Mouse (Mus musculus) forebrain, embryonic 11.5 days (tissue): Measurements from ENCODE around the gene Ube2v1. TPM values are rescaled to one million over a fixed set of nuclear protein-coding genes. Genes with fewer than 3 reads are reported as not detected.

Experiments used
- ATAC-seq: fragments of 200-750 bp; cut with Nextera tagmentation; replicated peaks from 2 replicates; pipeline ENCODE4 v1.8.0; 2017; ENCODE audit warnings: moderate TSS enrichment; ENCODE audit not compliant: low FRiP score
- DNase-seq: peaks from one replicate; pipeline ENCODE4 v3.0.0-alpha.2; 2017; ENCODE audit warnings: low spot score
- H3K27ac ChIP-seq: fragments of 300-500 bp; sonication (generic); 2 replicates; pipeline ENCODE4 v1.5.1; 2014; ENCODE audit warnings: low read depth, low read length
- H3K27me3 ChIP-seq: fragments of 300-500 bp; sonication (generic); 2 replicates; pipeline ENCODE4 v1.6.1; 2014; ENCODE audit warnings: mild to moderate bottlenecking, low read length, mixed read lengths; ENCODE audit not compliant: control insufficient read depth, insufficient read depth
- H3K36me3 ChIP-seq: fragments of 300-500 bp; sonication (generic); 2 replicates; pipeline ENCODE4 v1.6.1; 2014; ENCODE audit warnings: mild to moderate bottlenecking, low read length, moderate library complexity, mixed read lengths; ENCODE audit not compliant: control insufficient read depth, insufficient read depth
- H3K4me1 ChIP-seq: fragments of 300-500 bp; sonication (generic); replicated peaks from 2 replicates; pipeline ENCODE4 v1.6.1; 2014; ENCODE audit warnings: low read length, mixed read lengths; ENCODE audit not compliant: control insufficient read depth, insufficient read depth
- H3K4me2 ChIP-seq: fragments of 300-500 bp; sonication (generic); 2 replicates; pipeline ENCODE4 v1.6.1; 2014; ENCODE audit warnings: low read depth, mild to moderate bottlenecking, low read length, moderate library complexity, mixed read lengths; ENCODE audit not compliant: severe bottlenecking
- H3K4me3 ChIP-seq: fragments of 300-500 bp; sonication (generic); 2 replicates; pipeline ENCODE4 v1.5.1; 2014; ENCODE audit warnings: low read depth, low read length
- H3K9ac ChIP-seq: fragments of 300-500 bp; sonication (generic); 2 replicates; pipeline ENCODE4 v1.6.1; 2014; ENCODE audit warnings: low read length
- H3K9me3 ChIP-seq: fragments of 300-500 bp; sonication (generic); 2 replicates; pipeline ENCODE4 v1.6.1; 2016; ENCODE audit warnings: low read length, mixed read lengths; ENCODE audit not compliant: control insufficient read depth
- WGBS: fragments of 180-500 bp; shearing (Covaris S2); extraction: QIAGEN DNeasy Blood & Tissue Kit; methylation state at CpG from one replicate; pipeline ENCODE4 v1.1.7; 2014; 5-methylcytosine and 5-hydroxymethylcytosine counted together
- polyA plus RNA-seq: library from polyadenylated mRNA; unstranded; fragments of >200 nt; fragmentation: Nextera tagmentation; extraction: Ambion mirVana; gene quantifications from 2 replicates; pipeline ENCODE4 v1.2.1, GENCODE M21; 2014

Gene Ube2v1
- polyA plus RNA-seq, 1 experiment from 2014 or later: 333 TPM

GRCm38 (mm10) chr2:167569934-167570651 lies 61.8 kb downstream of the Ube2v1 start:
- WGBS: 76% methylated on average over 13 of the region's 13 CpGs
- H3K4me2 ChIP-seq: no peak overlapping the region
- no peak for DNase-seq
- H3K9me3 ChIP-seq: no peaks in the 10 kb centered on the region
- no peak for ATAC-seq
- H3K4me1 ChIP-seq: 0 out of 2 replicates have a peak, but pooled peaks cover 2% of the 10 kb centered on the region
- H3K9ac ChIP-seq: no peak overlapping the region
- no peak overlapping the region for H3K27ac ChIP-seq
- no peaks in the 10 kb centered on the region for H3K36me3 ChIP-seq
- no peaks in the 10 kb centered on the region for H3K27me3 ChIP-seq
- H3K4me3 ChIP-seq: no peak overlapping the region

GRCm38 (mm10) chr2:167568112-167568511 lies 63.8 kb downstream of the Ube2v1 start:
- Histone ChIP-seq H3K27me3 (no peaks in the 10 kb centered on the region), H3K4me1 (0 out of 2 replicates have a peak, but pooled peaks cover 2% of the 10 kb centered on the region), H3K9me3 (no peaks in the 10 kb centered on the region), H3K9ac (no peak overlapping the region), H3K36me3 (no peaks in the 10 kb centered on the region), H3K4me3 (no peak overlapping the region), H3K27ac (no peak overlapping the region), H3K4me2 (no peak overlapping the region)
- ATAC-seq (no peak), DNase-seq (no peak)
- WGBS: 93% methylated on average over 9 of the region's 9 CpGs

GRCm38 (mm10) chr2:167565682-167566081 lies 66.2 kb downstream of the Ube2v1 start:
- ATAC-seq: no peak
- 25% methylated on average over 19 of the region's 19 CpGs for WGBS
- Histone ChIP-seq H3K4me3 (no peak overlapping the region), H3K9ac (no peak overlapping the region; the same call in 1 of the 2 replicates), H3K4me2 (no peak overlapping the region), H3K4me1 (0 out of 2 replicates have a peak, but pooled peaks cover 5% of the 10 kb centered on the region), H3K9me3 (no peaks in the 10 kb centered on the region), H3K27me3 (0 out of 2 replicates have a peak, but pooled peaks cover 1% of the 10 kb centered on the region), H3K27ac (no peak overlapping the region), H3K36me3 (no peaks in the 10 kb centered on the region)
- DNase-seq: peak; percentile 68

- Histone ChIP-seq H3K4me1 (0 out of 2 replicates have a peak, but pooled peaks cover 5% of the 10 kb centered on the region), H3K36me3 (no peaks in the 10 kb centered on the region), H3K9me3 (no peaks in the 10 kb centered on the region), H3K9ac (no peak overlapping the region), H3K4me3 (no peak overlapping the region), H3K27ac (no peak overlapping the region), H3K27me3 (0 out of 2 replicates have a peak, but pooled peaks cover 2% of the 10 kb centered on the region), H3K4me2 (no peak overlapping the region)
- ATAC-seq (no peak), DNase-seq (no peak)
- WGBS: 69% methylated on average over 3 of the region's 3 CpGs
These were observed 66.6 kb downstream of the Ube2v1 start for GRCm38 (mm10) chr2:167565312-167565656.

GRCm38 (mm10) chr2:167564551-167565311 lies 67.2 kb downstream of the Ube2v1 start:
- no peak overlapping the region for H3K27ac ChIP-seq
- peaks cover 3% of the 10 kb centered on the region; the same call in 1 of the 2 replicates for H3K27me3 ChIP-seq
- peaks cover 6% of the 10 kb centered on the region; the same call in 1 of the 2 replicates for H3K4me1 ChIP-seq
- H3K4me2 ChIP-seq: no peak overlapping the region
- no peak overlapping the region for H3K9ac ChIP-seq
- ATAC-seq: no peak
- H3K4me3 ChIP-seq: no peak overlapping the region
- H3K9me3 ChIP-seq: no peaks in the 10 kb centered on the region
- DNase-seq: no peak
- WGBS: 85% methylated on average over 13 of the region's 13 CpGs
- H3K36me3 ChIP-seq: no peaks in the 10 kb centered on the region

- no peaks in the 10 kb centered on the region for H3K36me3 ChIP-seq
- ATAC-seq: no peak
- H3K9me3 ChIP-seq: no peaks in the 10 kb centered on the region
- no peak overlapping the region for H3K27ac ChIP-seq
- no peak overlapping the region for H3K4me3 ChIP-seq
- 63% methylated on average over 12 of the region's 12 CpGs for WGBS
- H3K4me2 ChIP-seq: no peak overlapping the region
- peaks cover 10% of the 10 kb centered on the region; the same call in 1 of the 2 replicates for H3K4me1 ChIP-seq
- no peak overlapping the region for H3K9ac ChIP-seq
- peaks cover 3% of the 10 kb centered on the region; the same call in 1 of the 2 replicates for H3K27me3 ChIP-seq
- DNase-seq: peak; percentile 66
These were observed 68.2 kb downstream of the Ube2v1 start for GRCm38 (mm10) chr2:167563703-167564102.

- no peak overlapping the region for H3K27ac ChIP-seq
- H3K9me3 ChIP-seq: no peaks in the 10 kb centered on the region
- no peak overlapping the region for H3K4me3 ChIP-seq
- no peak for DNase-seq
- no peaks in the 10 kb centered on the region for H3K36me3 ChIP-seq
- no peak for ATAC-seq
- 74% methylated on average over 5 of the region's 5 CpGs for whole genome bisulfite sequencing
- no peak overlapping the region for H3K4me2 ChIP-seq
- H3K9ac ChIP-seq: no peak overlapping the region
- peaks cover 3% of the 10 kb centered on the region; the same call in 1 of the 2 replicates for H3K27me3 ChIP-seq
- peaks cover 10% of the 10 kb centered on the region; the same call in 1 of the 2 replicates for H3K4me1 ChIP-seq
These were observed 68.9 kb downstream of the Ube2v1 start for GRCm38 (mm10) chr2:167563035-167563434.

GRCm38 (mm10) chr2:167562101-167562500 lies 69.8 kb downstream of the Ube2v1 start:
- Histone ChIP-seq H3K27me3 (peaks cover 3% of the 10 kb centered on the region; the same call in 1 of the 2 replicates), H3K9me3 (no peaks in the 10 kb centered on the region), H3K36me3 (no peaks in the 10 kb centered on the region), H3K9ac (no peak overlapping the region), H3K4me3 (no peak overlapping the region), H3K4me2 (no peak overlapping the region), H3K27ac (no peak overlapping the region), H3K4me1 (peaks cover 10% of the 10 kb centered on the region; the same call in 1 of the 2 replicates)
- DNase-seq (no peak), ATAC-seq (no peak)
- WGBS: 54% methylated on average over 8 of the region's 8 CpGs
